Mouse (Mus musculus): ENCODE measurements at regions not wholly inside any gene's neighbourhood (a gene's known extent, or its start where the extent isn't known, plus 50 kb on each side); places are given as distances from the start of the nearest gene placed in this dataset.

DNA sequence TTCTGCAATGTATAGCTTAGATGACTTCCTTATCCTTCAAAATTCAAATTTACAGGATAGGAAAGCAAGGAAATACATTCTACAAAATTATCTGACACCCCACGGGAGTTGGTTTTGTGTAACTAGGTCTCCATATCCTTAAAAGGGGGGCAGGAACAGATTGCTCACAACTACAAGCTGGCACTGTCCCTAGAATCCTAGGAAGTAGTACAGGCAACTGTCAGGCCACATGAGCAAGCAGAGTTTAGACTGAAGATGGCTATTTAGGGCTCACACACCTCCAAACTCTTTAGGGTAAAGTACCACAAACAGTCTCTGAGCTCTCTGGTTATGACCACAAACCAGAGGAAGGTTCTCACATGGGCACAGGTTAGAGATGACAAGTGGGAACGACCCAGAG, 273.5 kb upstream of the 4930412O13Rik start:
- no peak for TF ChIP-seq POLR2A (IDR thresholded peaks at IDR 0.05; ENCODE audit: extremely low read depth, insufficient read depth, low read length)
- TF ChIP-seq CTCF (IDR thresholded peaks at IDR 0.05; ENCODE audit: low read depth, low read length) = no peak
- Histone ChIP-seq H3K4me3 (ENCODE audit: insufficient read depth, low read depth, low read length) (no peak overlapping the region), H3K27ac (replicated peaks; ENCODE audit: insufficient read depth, low read depth, low read length) (no peak overlapping the region), H3K36me3 (ENCODE audit: control insufficient read depth, insufficient read depth, low read length) (no peaks in the 10 kb centered on the region), H3K9ac (ENCODE audit: low read depth, low read length) (no peak overlapping the region), H3K27me3 (ENCODE audit: control insufficient read depth, insufficient read depth, low read length) (no peaks in the 10 kb centered on the region), H3K79me2 (ENCODE audit: control insufficient read depth, insufficient read depth, low read length) (no peaks in the 10 kb centered on the region), H3K4me1 (ENCODE audit: control insufficient read depth, insufficient read depth, low read length) (no peaks in the 10 kb centered on the region)
- WGBS = 78% methylated on average over 2 of the region's 2 CpGs
- no peak for DNase-seq (ENCODE audit: extremely low read depth, low read depth, low spot score)

DNA sequence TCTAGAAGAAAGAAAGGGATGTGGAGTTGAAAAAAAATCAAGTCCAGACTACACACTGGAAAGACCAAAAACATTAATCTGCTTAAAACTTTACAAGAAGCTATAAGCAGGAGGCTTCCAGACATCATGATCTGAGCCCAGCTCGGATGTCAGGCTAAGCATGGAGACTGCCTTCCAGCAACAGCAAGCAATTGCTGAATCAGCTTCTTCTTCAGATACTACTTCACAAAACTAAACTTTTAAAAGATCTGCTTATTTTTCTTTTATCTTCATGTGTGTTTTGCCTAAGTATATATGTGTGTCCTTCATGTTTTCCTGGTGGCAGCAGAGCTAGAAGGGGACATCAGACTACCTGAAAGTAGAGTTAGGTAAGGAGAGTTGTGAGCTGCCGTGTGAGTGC, 266.6 kb upstream of the 4930412O13Rik start:
- Histone ChIP-seq H3K27me3 (ENCODE audit: control insufficient read depth, insufficient read depth, low read length) (no peaks in the 10 kb centered on the region), H3K9ac (ENCODE audit: low read depth, low read length) (no peak overlapping the region)
- WGBS = 78% methylated on average over 2 of the region's 2 CpGs

DNA sequence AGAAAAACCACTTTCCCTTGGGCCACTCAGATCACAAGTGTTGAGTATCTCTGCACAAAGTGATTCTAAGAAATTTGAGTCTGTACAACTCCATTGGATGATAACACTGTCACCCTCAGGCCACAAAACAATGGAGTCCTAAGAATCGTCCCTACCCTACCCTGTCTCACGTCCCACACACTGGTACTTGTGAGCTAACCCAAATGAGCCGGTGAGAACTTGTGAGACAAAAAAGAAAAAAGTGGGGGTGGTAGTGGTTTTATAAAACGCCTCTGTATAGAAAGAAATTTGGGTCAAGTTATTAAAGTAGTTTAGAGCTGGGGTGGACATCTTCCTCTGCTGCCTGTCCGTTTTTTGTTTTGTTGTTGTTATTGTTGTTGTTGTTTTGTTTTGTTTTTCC, 264.8 kb upstream of the 4930412O13Rik start:
- no peak for DNase-seq (ENCODE audit: extremely low read depth, low read depth, low spot score)
- Histone ChIP-seq H3K27ac (replicated peaks; ENCODE audit: insufficient read depth, low read depth, low read length) (no peak overlapping the region), H3K4me1 (ENCODE audit: control insufficient read depth, insufficient read depth, low read length) (no peaks in the 10 kb centered on the region), H3K27me3 (ENCODE audit: control insufficient read depth, insufficient read depth, low read length) (no peaks in the 10 kb centered on the region), H3K36me3 (ENCODE audit: control insufficient read depth, insufficient read depth, low read length) (no peaks in the 10 kb centered on the region), H3K9ac (ENCODE audit: low read depth, low read length) (no peak overlapping the region), H3K79me2 (ENCODE audit: control insufficient read depth, insufficient read depth, low read length) (no peaks in the 10 kb centered on the region), H3K4me3 (ENCODE audit: insufficient read depth, low read depth, low read length) (no peak overlapping the region)
- no peak for TF ChIP-seq POLR2A (IDR thresholded peaks at IDR 0.05; ENCODE audit: extremely low read depth, insufficient read depth, low read length)
- TF ChIP-seq CTCF (IDR thresholded peaks at IDR 0.05; ENCODE audit: low read depth, low read length) = no peak
- WGBS = 79% methylated on average over 5 of the region's 5 CpGs

More for the DNA sequence above, 266.6 kb upstream of the 4930412O13Rik start:
- no peak for DNase-seq (ENCODE audit: extremely low read depth, low read depth, low spot score)
- no peak overlapping the region for H3K27ac ChIP-seq (replicated peaks; ENCODE audit: insufficient read depth, low read depth, low read length)
- TF ChIP-seq POLR2A (IDR thresholded peaks at IDR 0.05; ENCODE audit: extremely low read depth, insufficient read depth, low read length) (no peak), CTCF (IDR thresholded peaks at IDR 0.05; ENCODE audit: low read depth, low read length) (no peak)
- H3K4me1 ChIP-seq (ENCODE audit: control insufficient read depth, insufficient read depth, low read length) = no peaks in the 10 kb centered on the region
- no peak overlapping the region for H3K4me3 ChIP-seq (ENCODE audit: insufficient read depth, low read depth, low read length)
- no peaks in the 10 kb centered on the region for H3K36me3 ChIP-seq (ENCODE audit: control insufficient read depth, insufficient read depth, low read length)
- no peaks in the 10 kb centered on the region for H3K79me2 ChIP-seq (ENCODE audit: control insufficient read depth, insufficient read depth, low read length)

DNA sequence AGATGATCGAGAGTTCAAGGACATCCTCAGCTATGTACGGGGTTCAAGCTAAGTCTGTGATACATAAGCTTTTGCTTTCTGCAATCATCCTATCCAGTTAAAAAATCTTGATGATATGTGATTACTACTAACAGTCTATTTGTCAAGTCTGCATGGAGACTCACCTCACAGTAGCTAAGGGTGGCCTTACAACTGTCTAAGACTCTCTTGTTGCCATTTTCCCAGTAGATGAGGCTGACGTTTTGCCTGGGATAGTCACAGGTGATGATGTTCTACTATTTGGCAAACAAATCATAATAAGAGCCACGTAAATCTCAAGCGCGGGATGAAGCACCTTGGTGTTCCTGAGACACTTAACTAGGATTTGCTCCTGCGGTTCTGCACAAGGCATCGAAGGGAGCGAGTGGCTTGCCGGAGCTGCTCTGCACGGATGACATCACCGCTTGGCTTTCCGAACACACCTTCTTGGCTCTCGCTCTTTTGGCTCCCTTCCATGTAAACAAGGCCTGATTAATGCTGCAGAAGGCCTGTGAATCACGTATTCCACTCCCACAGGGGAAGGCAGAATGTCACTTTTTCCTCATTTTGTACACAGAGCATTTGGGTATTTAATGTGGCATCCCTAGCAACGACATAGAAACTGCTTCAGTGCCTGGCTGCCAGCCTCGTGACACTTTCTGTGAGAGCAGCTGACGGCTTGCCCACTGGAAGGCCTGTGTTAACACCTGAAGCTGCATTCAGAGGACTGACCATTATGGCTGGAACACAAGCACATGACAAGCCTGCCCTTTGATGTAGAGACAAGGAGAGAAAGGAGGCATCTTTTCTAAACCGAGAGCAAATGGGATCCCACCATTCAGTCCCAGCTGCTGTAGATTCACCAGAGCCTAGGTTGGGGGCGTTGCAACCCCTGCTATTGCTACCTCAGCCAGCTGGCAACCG, 260.5 kb upstream of the 4930412O13Rik start:
- Histone ChIP-seq H3K27me3 (ENCODE audit: control insufficient read depth, insufficient read depth, low read length) (no peaks in the 10 kb centered on the region), H3K27ac (replicated peaks; ENCODE audit: insufficient read depth, low read depth, low read length) (no peak overlapping the region), H3K4me1 (ENCODE audit: control insufficient read depth, insufficient read depth, low read length) (no peaks in the 10 kb centered on the region), H3K36me3 (ENCODE audit: control insufficient read depth, insufficient read depth, low read length) (no peaks in the 10 kb centered on the region), H3K4me3 (ENCODE audit: insufficient read depth, low read depth, low read length) (no peak overlapping the region), H3K79me2 (ENCODE audit: control insufficient read depth, insufficient read depth, low read length) (no peaks in the 10 kb centered on the region), H3K9ac (ENCODE audit: low read depth, low read length) (no peak overlapping the region)
- DNase-seq (ENCODE audit: extremely low read depth, low read depth, low spot score) = peak; percentile 67
- 61% methylated on average over 21 of the region's 21 CpGs for WGBS
- TF ChIP-seq CTCF (IDR thresholded peaks at IDR 0.05; ENCODE audit: low read depth, low read length) (no peak), POLR2A (IDR thresholded peaks at IDR 0.05; ENCODE audit: extremely low read depth, insufficient read depth, low read length) (no peak)

DNA sequence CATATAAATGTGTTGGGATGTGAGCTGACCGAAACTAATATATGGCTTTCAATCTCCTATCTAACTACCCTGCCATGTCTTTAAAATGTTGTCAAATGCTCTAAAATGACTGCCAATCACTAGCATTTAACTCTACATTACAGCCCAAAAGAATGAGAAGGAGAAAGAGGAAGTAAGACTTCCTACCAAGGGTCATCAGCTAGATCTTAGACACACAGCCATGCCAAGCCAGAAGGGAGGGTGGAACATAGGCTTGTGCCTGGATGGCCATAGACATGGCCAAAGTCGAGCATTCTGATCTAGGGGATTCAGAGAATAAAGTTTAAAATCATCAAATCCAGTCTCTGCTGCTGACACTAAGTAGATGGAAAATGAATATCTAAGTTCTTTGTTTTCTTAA, 257.4 kb upstream of the 4930412O13Rik start:
- WGBS = 82% methylated on average over 2 of the region's 2 CpGs
- no peaks in the 10 kb centered on the region for H3K79me2 ChIP-seq (ENCODE audit: control insufficient read depth, insufficient read depth, low read length)
- H3K9ac ChIP-seq (ENCODE audit: low read depth, low read length) = no peak overlapping the region
- no peaks in the 10 kb centered on the region for H3K4me1 ChIP-seq (ENCODE audit: control insufficient read depth, insufficient read depth, low read length)
- H3K27me3 ChIP-seq (ENCODE audit: control insufficient read depth, insufficient read depth, low read length) = no peaks in the 10 kb centered on the region
- no peak for DNase-seq (ENCODE audit: extremely low read depth, low read depth, low spot score)
- no peak overlapping the region for H3K27ac ChIP-seq (replicated peaks; ENCODE audit: insufficient read depth, low read depth, low read length)
- H3K36me3 ChIP-seq (ENCODE audit: control insufficient read depth, insufficient read depth, low read length) = no peaks in the 10 kb centered on the region
- TF ChIP-seq CTCF (IDR thresholded peaks at IDR 0.05; ENCODE audit: low read depth, low read length) = no peak
- no peak for TF ChIP-seq POLR2A (IDR thresholded peaks at IDR 0.05; ENCODE audit: extremely low read depth, insufficient read depth, low read length)
- H3K4me3 ChIP-seq (ENCODE audit: insufficient read depth, low read depth, low read length) = no peak overlapping the region

DNA sequence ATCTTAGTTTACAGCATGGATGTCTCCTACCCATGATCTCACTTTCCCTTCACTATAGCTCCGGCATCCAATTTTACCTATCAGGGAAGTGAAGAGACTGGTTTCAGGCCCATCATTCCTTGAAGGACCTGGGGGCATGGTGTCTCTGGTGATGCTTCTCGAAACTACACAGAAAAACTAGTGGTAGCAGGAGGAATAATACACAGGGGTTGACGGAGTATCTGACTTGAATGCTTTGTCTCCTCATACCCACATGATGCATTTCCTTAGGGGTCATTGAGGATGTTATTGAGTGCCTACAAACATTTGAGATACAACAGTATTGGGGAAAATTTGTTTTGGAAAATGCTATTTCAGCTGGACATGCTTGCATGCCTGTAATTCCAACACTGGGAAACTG, 253.0 kb upstream of the 4930412O13Rik start:
- no peaks in the 10 kb centered on the region for H3K79me2 ChIP-seq (ENCODE audit: control insufficient read depth, insufficient read depth, low read length)
- no peaks in the 10 kb centered on the region for H3K4me1 ChIP-seq (ENCODE audit: control insufficient read depth, insufficient read depth, low read length)
- TF ChIP-seq POLR2A (IDR thresholded peaks at IDR 0.05; ENCODE audit: extremely low read depth, insufficient read depth, low read length) (no peak), CTCF (IDR thresholded peaks at IDR 0.05; ENCODE audit: low read depth, low read length) (no peak)
- H3K9ac ChIP-seq (ENCODE audit: low read depth, low read length) = no peak overlapping the region
- H3K36me3 ChIP-seq (ENCODE audit: control insufficient read depth, insufficient read depth, low read length) = no peaks in the 10 kb centered on the region
- 88% methylated on average over 3 of the region's 3 CpGs for WGBS
- H3K4me3 ChIP-seq (ENCODE audit: insufficient read depth, low read depth, low read length) = no peak overlapping the region
- H3K27ac ChIP-seq (replicated peaks; ENCODE audit: insufficient read depth, low read depth, low read length) = no peak overlapping the region
- no peak for DNase-seq (ENCODE audit: extremely low read depth, low read depth, low spot score)
- no peaks in the 10 kb centered on the region for H3K27me3 ChIP-seq (ENCODE audit: control insufficient read depth, insufficient read depth, low read length)
